Mouse (Mus musculus) liver, postnatal 0 days (tissue): Measurements from ENCODE around the gene Tmub1.

Experiments
- CTCF ChIP-seq: sonication (generic); IDR thresholded peaks from 2 replicates; pipeline ENCODE4 v1.5.1; 2016; ENCODE audit warnings: antibody characterized with exemption, low read depth
- EP300 ChIP-seq: IDR thresholded peaks from 2 replicates; pipeline ENCODE4 v1.6.1; 2016; ENCODE audit warnings: antibody characterized with exemption, low read depth, mild to moderate bottlenecking

DNA sequence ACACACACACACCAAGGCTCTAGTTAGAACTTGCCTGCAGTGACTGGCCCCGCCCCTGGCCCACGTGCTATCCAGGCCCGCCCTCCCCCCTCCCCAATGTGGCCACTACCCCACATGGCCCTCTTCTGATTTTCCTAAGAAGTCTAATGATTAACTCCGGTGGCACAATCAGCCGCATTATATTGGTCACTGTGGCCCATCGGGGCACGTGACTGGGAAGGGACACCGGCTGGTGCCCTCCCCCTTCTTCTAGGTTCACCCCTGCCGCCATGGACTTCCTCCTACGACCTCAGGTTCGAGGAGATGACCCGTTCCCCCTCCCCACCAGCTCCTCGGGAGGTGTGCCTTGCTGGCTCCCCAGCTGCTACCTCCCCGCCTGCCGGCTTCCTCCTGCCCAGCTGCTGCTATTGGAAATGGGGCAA, 19.7 kb downstream of the Tmub1 start:
- TF ChIP-seq CTCF (no peak), EP300 (no peak)
